In genomic region chr5:123683043-123683376, GRCm38 (mm10) we compare ENCODE assay signal across 8 mouse cellular contexts. TPM values are rescaled to one million over a fixed set of nuclear protein-coding genes. Genes with fewer than 3 reads are reported as not detected.
A peak's percentile ranks its signal among the peaks of the same experiment; 100 is the strongest.
DNase-seq lines count a peak whose midpoint lies in the region; ATAC-seq and TF ChIP-seq lines count a peak whose summit lies in the region.

No protein-coding gene starts in this region.

- ATAC-seq in liver, embryonic 11.5 days (replicated peaks; ENCODE audit: low FRiP score): peak; percentile 41; the same call in 1 of the 2 replicates

- H3K4me2 ChIP-seq in liver, embryonic 11.5 days: peak overlapping the region; percentile 76
- peak overlapping the region; percentile 100 for H3K4me2 ChIP-seq in myocyte (ENCODE audit: low read depth)

- no peaks in the 10 kb centered on the region for H3K36me3 ChIP-seq in spleen, adult 2 months (ENCODE audit: control insufficient read depth, insufficient read depth, low read length)
- no peaks in the 10 kb centered on the region for H3K36me3 ChIP-seq in liver, embryonic 11.5 days (ENCODE audit: control insufficient read depth, insufficient read depth, low read length)
- no peaks in the 10 kb centered on the region for H3K36me3 ChIP-seq in myocyte (ENCODE audit: control insufficient read depth, insufficient read depth)

- intact Hi-C loops in heart, postnatal 25 days (cut with DNase I): loop anchor here (2.0 kb wide), 1 partner anchor 22 kb away; no protein-coding TSS in a partner anchor

- peak overlapping the region; percentile 64 for H3ac ChIP-seq in myocyte (ENCODE audit: control insufficient read depth, insufficient read length)

- peaks cover 12% of the 10 kb centered on the region for H3K4me1 ChIP-seq in spleen, adult 2 months (ENCODE audit: control insufficient read depth, insufficient read depth, insufficient read length)
- peaks cover 18% of the 10 kb centered on the region for H3K4me1 ChIP-seq in liver, embryonic 11.5 days (replicated peaks; ENCODE audit: control insufficient read depth, insufficient read depth, low read length)

- no peak for TF ChIP-seq POLR2A in spleen, adult 2 months (IDR thresholded peaks at IDR 0.05; ENCODE audit: low read depth, low read length)
- peak; percentile 17 for TF ChIP-seq POLR2A in myocyte (IDR thresholded peaks at IDR 0.05; ENCODE audit: insufficient read length, low read depth)

- peak overlapping the region; percentile 52; the same call in 1 of the 2 replicates for H3K27ac ChIP-seq in spleen, adult 2 months (ENCODE audit: insufficient read depth, low read length)
- no peak overlapping the region; the same call in 1 of the 2 replicates for H3K27ac ChIP-seq in liver, embryonic 11.5 days (ENCODE audit: low read depth, low read length)

- peaks cover 42% of the 10 kb centered on the region for H3K79me2 ChIP-seq in myocyte (ENCODE audit: control insufficient read depth, insufficient read depth)

- no peak for TF ChIP-seq CTCF in spleen, adult 2 months (IDR thresholded peaks at IDR 0.05; ENCODE audit: extremely low read depth, insufficient read depth, insufficient read length, insufficient replicate concordance)

- peaks cover 4% of the 10 kb centered on the region for H3K27me3 ChIP-seq in spleen, adult 2 months (ENCODE audit: control insufficient read depth, insufficient read depth, low read length)
- no peaks in the 10 kb centered on the region for H3K27me3 ChIP-seq in liver, embryonic 11.5 days (replicated peaks; ENCODE audit: control insufficient read depth, insufficient read depth, low read length)
- no peaks in the 10 kb centered on the region for H3K27me3 ChIP-seq in myocyte (ENCODE audit: control insufficient read depth, insufficient read depth, insufficient read length)

- 3% methylated on average over 6 of the region's 6 CpGs for WGBS in spleen, adult 2 months
- WGBS in liver, embryonic 11.5 days: 6% methylated on average over 6 of the region's 6 CpGs

- H3K4me3 ChIP-seq in spleen, adult 2 months (ENCODE audit: extremely low read depth, insufficient read depth, insufficient read length): peak overlapping the region; percentile 45; the same call in 1 of the 2 replicates
- H3K4me3 ChIP-seq in liver, embryonic 11.5 days (ENCODE audit: low read depth, low read length): peak overlapping the region; percentile 95
- H3K4me3 ChIP-seq in myocyte: peak overlapping the region; percentile 50

- DNase-seq in adrenal gland, postnatal 25 days: peak; percentile 33
- no peak for DNase-seq in adrenal gland, postnatal 4 days (ENCODE audit: low spot score in 2 of 2)
- DNase-seq in spleen, adult 2 months (ENCODE audit: low read depth in 1 of 2, low spot score in 2 of 2): no peak
- no peak for DNase-seq in spleen, adult 18-20 months
- DNase-seq in heart, postnatal 25 days (ENCODE audit: low spot score): peak; percentile 33
- DNase-seq in liver, embryonic 11.5 days (ENCODE audit: low spot score): no peak
- DNase-seq in thymus, postnatal 4 days: no peak

- peak overlapping the region; percentile 97 for H3K9ac ChIP-seq in liver, embryonic 11.5 days (ENCODE audit: low read depth, low read length)

- H3K9me3 ChIP-seq in liver, embryonic 11.5 days (ENCODE audit: control insufficient read depth, low read length): no peaks in the 10 kb centered on the region

TF ChIP-seq in myocyte, 11 proteins besides CTCF, POLR2A, EP300 and RAD21:
- TF ChIP-seq MYOD1 (IDR thresholded peaks at IDR 0.05; ENCODE audit: control insufficient read depth in 1 of 3, insufficient read length in 2 of 3, low read depth in 2 of 3) (peak in 1 of 3 experiments; percentile 0), POLR2AphosphoS2 (IDR thresholded peaks at IDR 0.05; ENCODE audit: insufficient read length, low read depth) (no peak)

RNA-seq across cellular contexts. Expression of gene Clip1, which starts 1.4 kb away (rescaled TPM):
- total RNA-seq in adrenal gland, postnatal 25 days (2021): 87.4 and 103 TPM in 2 replicates
- 10 to 100 TPM; 61.1 to 69.9 TPM for total RNA-seq in adrenal gland, postnatal 4 days (2021)
- 10.8 and 11.4 TPM in 2 replicates for polyA plus RNA-seq in spleen, adult 2 months (2012; rRNA removed)
- 100 to 1,000 TPM; 135 to 152 TPM for total RNA-seq in heart, postnatal 25 days (2021)
- 22.8 and 27.6 TPM in 2 replicates for polyA plus RNA-seq in liver, embryonic 11.5 days (2014; fragmentation: Nextera tagmentation; extraction: Ambion mirVana)
- 17.5 TPM for polyA plus RNA-seq in myocyte (2012; fragmentation: generic; extraction: Trizol)

RNA-seq across cellular contexts. Expression of gene Zcchc8, which starts 37.9 kb away (rescaled TPM):
- total RNA-seq in adrenal gland, postnatal 25 days (2021): 52.9 and 57.5 TPM in 2 replicates
- total RNA-seq in adrenal gland, postnatal 4 days (2021): 10 to 100 TPM; 63.1 to 69.9 TPM
- polyA plus RNA-seq in spleen, adult 2 months (2012; rRNA removed): 18.8 and 24.4 TPM in 2 replicates
- total RNA-seq in heart, postnatal 25 days (2021): 10 to 100 TPM; 23.2 to 25.1 TPM
- polyA plus RNA-seq in liver, embryonic 11.5 days (2014; fragmentation: Nextera tagmentation; extraction: Ambion mirVana): 89.3 and 92.1 TPM in 2 replicates
- 9.7 TPM for polyA plus RNA-seq in myocyte (2012; fragmentation: generic; extraction: Trizol)

Comparison
In these comparisons a context has a peak if more than half of its experiments do, and no peak if none do; other contexts are left out.
1. DNase-seq: peak in adrenal gland, postnatal 25 days (single experiment) and heart, postnatal 25 days (single experiment); none in adrenal gland, postnatal 4 days (0 of 2), spleen, adult 2 months (0 of 2), spleen, adult 18-20 months (0 of 2), liver, embryonic 11.5 days (single experiment) and thymus, postnatal 4 days (single experiment).
2. H3K4me3 ChIP-seq: peak in every context shown above with its lines; median percentile 95 in liver, embryonic 11.5 days; 50 in myocyte; 45 in spleen, adult 2 months.